Mouse (Mus musculus): ENCODE measurements around the gene Flna.

Gene Flna

DNA sequence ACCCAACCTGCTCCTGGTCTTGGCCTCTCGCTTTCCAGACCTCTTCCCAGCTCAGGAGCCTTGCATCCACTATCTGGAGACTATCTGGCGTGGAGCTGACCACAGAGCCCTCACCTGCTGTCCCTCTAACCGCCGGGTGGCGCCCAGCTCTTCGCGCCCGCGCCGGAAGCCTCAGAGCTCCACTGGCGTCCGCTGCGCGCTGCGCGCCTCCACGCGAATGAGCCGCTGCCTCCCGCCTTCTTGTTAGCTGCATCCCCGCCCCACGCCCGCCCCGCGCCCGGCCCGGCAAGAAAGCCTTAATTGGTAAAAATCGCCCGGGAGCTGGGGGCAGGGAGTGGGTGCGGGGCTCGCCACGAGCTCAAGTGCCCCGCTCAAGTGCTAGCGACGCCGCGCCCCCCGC, at the start of gene Flna:
Flna (minus strand) TSS at position 206 of the 400 bp plus-strand sequence.
- peak; percentile 67 for DNase-seq

DNA sequence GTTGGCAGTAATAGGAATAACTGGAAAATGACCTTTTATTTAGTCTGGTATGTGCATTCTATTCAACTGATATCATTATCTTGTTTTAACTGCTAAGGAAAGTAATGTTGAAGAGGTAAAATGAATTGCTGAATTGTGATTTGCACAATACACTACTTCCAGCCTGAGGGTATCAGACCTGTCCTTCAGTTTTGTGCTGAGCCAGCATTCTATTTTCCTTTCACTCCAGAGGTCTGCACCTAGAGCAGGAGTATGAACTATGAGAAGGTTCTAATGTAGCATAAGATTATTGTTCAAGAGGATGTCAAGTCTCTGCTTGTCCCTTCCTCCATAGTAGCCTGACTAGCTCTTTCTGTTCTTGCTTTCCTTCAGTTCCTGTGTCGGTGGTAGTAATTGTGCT, 48.7 kb upstream of the Flna start:
- no peak for DNase-seq

DNA sequence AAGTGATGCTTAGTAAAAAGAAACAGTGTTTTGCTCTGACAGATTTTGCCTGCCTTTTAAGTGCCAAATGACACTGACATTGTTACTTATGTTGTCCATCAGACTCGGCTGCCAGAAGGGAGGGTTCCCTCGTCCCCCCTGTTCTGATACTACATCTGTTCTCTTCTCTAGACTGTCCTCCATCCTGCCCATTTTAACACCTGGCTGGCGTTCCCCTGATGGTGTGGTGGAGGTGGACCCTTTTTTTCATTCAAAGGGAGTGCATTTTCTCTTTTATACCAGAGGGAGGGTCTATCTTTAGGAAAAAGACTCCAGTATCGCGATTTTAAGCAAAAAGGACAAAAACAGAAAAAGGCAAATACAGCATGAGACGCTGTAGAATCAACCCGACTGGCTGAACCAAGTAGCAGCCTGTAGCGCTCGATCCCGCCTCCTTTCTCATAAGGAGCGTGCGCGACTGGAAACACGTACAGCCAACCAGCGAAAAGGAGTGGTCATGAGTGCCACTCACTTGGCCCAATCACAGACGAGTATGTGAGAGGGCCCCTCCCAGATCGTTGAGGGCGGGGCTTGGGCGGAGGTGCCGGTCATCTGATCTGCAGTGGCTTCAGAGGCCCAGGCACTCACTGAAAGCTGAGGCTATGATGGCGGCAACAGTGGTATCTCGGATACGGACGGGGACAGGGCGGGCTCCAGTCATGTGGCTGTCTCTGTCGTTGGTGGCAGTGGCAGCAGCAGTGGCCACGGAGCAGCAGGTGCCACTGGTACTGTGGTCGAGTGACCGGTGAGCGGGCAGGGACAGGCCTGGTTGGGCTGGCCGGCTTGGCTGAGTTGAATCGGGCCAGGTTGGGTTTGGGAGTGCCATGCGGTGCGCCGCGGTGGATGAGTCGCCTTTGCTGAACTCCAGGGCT, 47.2 kb upstream of the Flna start, which contains the start of gene Atp6ap1:
Atp6ap1 (plus strand) TSS at position 560 of the 911 bp plus-strand sequence.
- peak; percentile 96 for DNase-seq

GRCm38 (mm10) chrX:74293431-74293830, 43.8 kb upstream of the Flna start:
- DNase-seq = no peak

GRCm38 (mm10) chrX:74283092-74283437, 33.4 kb upstream of the Flna start:
- no peak for DNase-seq

GRCm38 (mm10) chrX:74282395-74283091, 32.9 kb upstream of the Flna start:
- peak; percentile 87 for DNase-seq

GRCm38 (mm10) chrX:74281732-74282394, 32.2 kb upstream of the Flna start, which contains the start of the genes Taz and Dnase1l1:
Gene Taz (plus strand): TSS chrX:74281912.
Gene Dnase1l1 (minus strand): TSS chrX:74282337.
- DNase-seq = peak; percentile 64

- DNase-seq = no peak
Measured at GRCm38 (mm10) chrX:74281041-74281731, 31.6 kb upstream of the Flna start.

DNA sequence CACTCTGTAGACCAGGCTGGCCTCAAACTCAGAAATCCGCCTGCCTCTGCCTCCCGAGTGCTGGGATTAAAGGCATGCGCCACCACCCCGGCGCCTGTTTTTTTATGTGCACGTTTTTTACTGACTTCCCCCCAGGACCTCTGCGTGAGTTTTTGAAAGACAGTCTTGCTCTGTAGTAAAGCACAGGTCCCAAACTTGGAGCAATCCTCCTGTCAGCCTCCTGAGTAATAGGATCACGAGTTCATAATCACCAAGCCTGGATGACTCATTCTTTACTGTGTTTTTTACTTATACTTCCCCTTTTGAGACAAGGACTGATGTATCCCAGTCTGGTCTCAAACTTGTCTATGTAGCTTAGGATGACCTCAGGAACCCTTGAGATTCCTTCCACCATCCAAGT, 28.3 kb upstream of the Flna start:
- no peak for DNase-seq

DNA sequence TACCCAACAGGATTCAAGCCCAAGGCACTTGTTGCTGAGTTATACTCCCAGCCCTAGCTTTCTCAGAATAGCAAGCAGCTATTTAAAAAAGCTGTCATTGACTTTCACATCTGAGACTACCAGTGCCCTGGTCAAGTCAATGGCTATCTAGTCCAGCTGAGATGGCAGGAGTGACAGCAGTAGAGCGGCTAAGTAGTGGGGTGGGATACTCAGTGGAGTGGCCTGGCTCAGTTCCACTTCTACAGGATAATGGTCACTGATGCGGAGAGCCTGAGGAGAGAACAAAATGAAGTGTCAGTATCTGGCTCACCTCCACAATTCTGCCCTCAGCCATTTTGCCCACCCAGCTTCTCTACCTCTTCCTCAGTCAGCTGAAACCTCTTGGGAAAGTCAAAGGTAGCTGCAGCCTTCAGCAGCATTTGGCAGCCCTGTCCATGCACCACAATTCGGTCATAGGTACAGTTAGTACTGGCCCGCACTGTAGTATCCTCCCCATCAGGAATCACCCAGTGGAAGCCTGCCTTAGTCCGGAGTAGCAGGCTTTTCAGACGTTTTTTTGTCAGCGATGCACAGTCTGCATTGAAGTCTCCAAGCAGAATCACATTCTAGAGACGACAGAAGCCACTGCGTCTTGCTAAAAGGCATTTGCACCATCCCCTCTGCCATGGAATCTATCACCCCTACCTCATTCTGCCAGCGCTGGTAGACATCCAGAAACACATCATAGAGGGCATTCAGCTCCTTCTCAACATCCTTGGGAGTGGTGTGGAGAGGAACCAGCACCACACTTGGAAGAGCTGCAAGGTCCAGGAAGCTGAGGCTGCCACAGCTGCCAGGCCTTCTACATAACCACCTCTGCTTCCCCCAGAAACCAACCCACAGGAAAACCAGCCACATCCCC, 24.1 kb upstream of the Flna start:
- DNase-seq = no peak

DNA sequence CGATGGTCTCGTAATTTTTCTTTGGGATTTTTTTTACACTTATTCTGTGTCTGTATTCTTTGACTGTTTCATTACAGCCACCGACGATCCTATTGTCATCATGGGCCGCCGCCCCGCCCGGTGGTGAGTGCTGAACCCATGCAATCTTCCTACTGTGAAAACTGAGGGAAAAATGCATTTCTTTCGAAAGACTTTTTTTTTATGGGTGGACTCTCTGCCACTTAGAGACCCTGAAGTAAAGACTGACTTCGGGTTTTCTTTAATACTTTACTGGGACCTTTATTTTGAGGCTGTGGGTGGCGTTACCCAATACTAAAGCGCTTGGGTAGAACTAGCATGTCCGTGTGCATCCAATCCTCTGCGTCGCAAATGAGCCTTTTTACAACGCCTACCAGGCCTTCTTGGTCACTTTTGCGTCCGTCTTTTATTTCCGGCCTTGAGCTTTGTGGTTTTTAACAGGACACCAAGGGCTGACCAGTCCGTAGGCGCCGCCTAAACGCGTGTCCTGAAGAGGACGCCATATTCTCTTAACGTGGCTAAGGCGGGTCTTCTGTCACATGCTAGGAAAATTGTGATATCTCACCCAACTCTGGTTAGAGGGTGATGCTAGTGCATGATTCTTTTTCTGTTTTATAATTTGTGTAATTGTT, 21.4 kb upstream of the Flna start:
- peak; percentile 27 for DNase-seq

- DNase-seq = peak; percentile 97
Measured at GRCm38 (mm10) chrX:74270062-74270901, 20.7 kb upstream of the Flna start, which contains the start of gene Rpl10. Gene Rpl10 (plus strand): TSS chrX:74270812.

- DNase-seq = peak; percentile 32
Measured at GRCm38 (mm10) chrX:74269736-74270061, 20.1 kb upstream of the Flna start.

GRCm38 (mm10) chrX:74257746-74258145, 8.1 kb upstream of the Flna start:
- no peak for DNase-seq

- no peak for DNase-seq
Measured at GRCm38 (mm10) chrX:74254888-74255565, 5.4 kb upstream of the Flna start.

GRCm38 (mm10) chrX:74254153-74254887, 4.7 kb upstream of the Flna start, which contains the start of gene Emd:
Gene Emd (plus strand): TSS chrX:74254687.
- DNase-seq = peak; percentile 94

DNA sequence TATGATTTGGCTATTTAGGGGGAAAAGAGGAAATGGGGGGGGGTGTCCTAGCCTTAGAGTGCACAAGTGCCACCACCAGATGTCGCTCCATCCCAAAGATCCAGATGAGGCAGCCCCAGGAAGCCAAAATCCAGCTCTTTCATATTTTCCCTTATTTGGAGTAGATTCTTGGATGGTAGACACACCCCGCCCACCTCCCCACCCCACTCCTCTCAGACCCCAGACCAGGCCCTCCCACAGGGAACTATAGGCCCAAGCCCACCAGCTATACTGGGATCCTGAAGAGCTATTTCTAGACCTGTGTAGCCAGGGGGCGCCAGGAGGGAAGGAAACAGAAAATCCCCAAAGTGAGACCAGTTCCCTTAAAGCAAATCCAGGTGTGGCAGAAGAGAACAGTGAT, 969 bp downstream of the Flna start:
- DNase-seq = no peak

DNA sequence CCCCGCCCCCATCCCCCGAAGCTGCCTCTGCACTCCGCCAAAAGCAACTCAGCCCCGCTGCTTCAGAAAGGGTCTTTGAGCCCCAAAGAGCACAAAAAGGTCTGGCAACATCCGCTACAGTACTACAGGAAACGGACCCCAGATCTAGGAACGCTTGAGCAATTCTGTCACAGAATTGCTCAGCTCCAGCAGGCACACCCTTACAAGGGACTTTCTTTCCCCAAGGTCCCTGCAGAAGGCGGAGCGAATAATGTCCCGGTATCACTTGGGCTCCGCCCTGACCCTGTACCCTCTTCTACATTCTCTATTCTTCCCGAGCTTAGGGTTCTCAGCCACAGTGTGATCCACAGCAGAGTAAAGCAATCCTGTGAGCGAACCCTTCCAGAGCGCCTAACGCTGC, 2.9 kb downstream of the Flna start:
- DNase-seq = no peak

DNA sequence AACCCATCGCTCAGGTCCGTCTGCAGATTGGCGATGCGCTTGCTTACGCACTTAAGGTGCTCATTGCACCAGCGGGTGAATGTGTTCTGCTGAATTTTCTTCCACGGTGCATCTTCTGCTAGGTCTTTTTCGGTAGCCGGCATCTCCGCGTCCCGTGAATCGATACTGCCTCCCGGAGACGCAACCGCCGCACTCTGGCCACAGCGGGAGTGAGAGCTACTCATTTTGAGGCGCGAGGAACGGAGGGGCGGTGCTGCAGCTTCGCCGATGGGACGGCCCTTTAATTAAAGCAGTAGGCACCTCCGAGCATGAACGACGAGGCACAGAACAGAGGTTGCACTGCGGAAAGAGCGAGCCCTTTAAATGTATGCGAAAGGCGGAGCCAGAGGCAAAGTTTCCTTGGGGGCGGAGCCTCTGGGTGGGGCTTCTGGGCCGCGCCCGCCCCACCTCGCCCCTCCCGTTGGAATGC, 3.4 kb downstream of the Flna start:
- DNase-seq = peak; percentile 92
